Mouse (Mus musculus) lung, adult 2 months (tissue): ENCODE measurements around the gene Ttc22.

Source experiments
- CTCF ChIP-seq: fragments of 200-500 bp; IDR thresholded peaks from 2 replicates; pipeline ENCODE4 v1.5.1; 2011; ENCODE audit warnings: mild to moderate bottlenecking, low read length, control low read depth; ENCODE audit not compliant: insufficient read depth
- POLR2A ChIP-seq: fragments of 200-500 bp; IDR thresholded peaks from 2 replicates; pipeline ENCODE4 v1.6.1; 2011; ENCODE audit warnings: low read depth, mild to moderate bottlenecking, control low read depth, low read length, borderline replicate concordance; ENCODE audit errors: extremely low read depth

- TF ChIP-seq POLR2A (no peak), CTCF (no peak)
These were observed 22.0 kb downstream of the Ttc22 start for GRCm38 (mm10) chr4:106644218-106644610.
